Mouse (Mus musculus) thymus, postnatal 4 days (tissue): ENCODE results near the gene Pif1.

Experiments used
- DNase-seq: peaks from one replicate; pipeline ENCODE4 v3.0.0; 2021

Pif1 gene

GRCm38 (mm10) chr9:65641446-65642052 is 54.6 kb downstream of the Pif1 start:
- no peak for DNase-seq

GRCm38 (mm10) chr9:65642546-65642945 is 55.6 kb downstream of the Pif1 start:
- DNase-seq, result no peak

- no peak for DNase-seq
Measured at GRCm38 (mm10) chr9:65644960-65645359, 58.0 kb downstream of the Pif1 start.
